Mouse (Mus musculus): ENCODE measurements around the gene Olfr1184. TPM values are rescaled to one million over a fixed set of nuclear protein-coding genes. Genes with fewer than 3 reads are reported as not detected.

The Olfr1184 gene
- not detected in 2 replicates for polyA plus RNA-seq (2012; rRNA removed)

GRCm38 (mm10) chr2:88483298-88483697 is at the start of gene Olfr1184:
Gene Olfr1184, plus strand, starts transcription at chr2:88483598.

DNA sequence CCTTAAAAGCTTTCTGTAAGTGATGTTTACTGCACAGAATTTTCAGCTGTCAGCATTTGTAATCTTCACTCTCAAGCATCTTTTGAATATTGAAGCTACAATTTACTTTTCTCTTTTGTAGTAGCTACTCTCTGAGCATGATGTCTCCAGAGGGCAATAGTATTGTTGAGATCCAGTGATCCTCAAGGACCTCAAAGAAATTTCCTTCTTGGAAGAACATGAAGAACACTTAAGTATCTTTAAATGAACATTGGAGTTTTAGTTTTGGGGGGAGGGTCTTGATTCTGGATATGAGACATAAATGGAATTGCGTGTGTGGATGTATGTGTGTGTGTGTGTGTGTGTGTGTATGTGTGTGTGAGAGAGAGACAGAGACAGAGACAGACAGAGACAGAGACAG is 34.4 kb upstream of the Olfr1184 start, which contains the start of gene Gm13757:
TSS of gene Gm13757 (minus strand) at position 101 of the 400 bp plus-strand sequence.

DNA sequence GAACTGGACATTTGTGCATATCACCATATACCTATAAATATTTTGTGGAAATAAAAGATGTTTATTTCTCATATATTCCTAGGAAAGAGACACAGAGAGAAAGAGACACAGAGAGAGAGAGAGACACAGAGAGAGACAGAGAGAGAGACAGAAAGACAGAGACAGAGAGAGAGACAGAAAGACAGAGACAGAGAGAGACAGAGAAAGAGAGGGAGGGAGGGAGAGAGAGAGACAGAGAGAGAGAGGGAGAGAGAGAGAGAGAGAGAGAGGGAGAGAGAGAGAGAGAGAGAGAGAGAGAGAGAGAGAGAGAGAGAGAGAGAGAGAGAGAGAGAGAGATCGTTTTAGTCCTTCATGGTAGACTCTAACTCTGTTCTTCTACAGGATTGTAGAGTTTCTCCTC is 28.8 kb upstream of the Olfr1184 start, which contains the start of gene Olfr1183:
TSS of gene Olfr1183 (plus strand) at position 301 of the 400 bp plus-strand sequence.

GRCm38 (mm10) chr2:88493020-88493419 is 9.6 kb downstream of the Olfr1184 start, which contains the start of gene Olfr1185-ps1:
Gene Olfr1185-ps1, plus strand, starts transcription at chr2:88493320.

GRCm38 (mm10) chr2:88518251-88518650 is 34.9 kb downstream of the Olfr1184 start, which contains the start of gene Olfr1186:
Gene Olfr1186, plus strand, starts transcription at chr2:88518551.

Other genes starting within 250 kb of the Olfr1184 start
- not detected in 2 replicates for gene Olfr1173, start 203.7 kb upstream of the Olfr1184 start, polyA plus RNA-seq (2012; rRNA removed)
- not detected in 2 replicates for gene Olfr1174-ps, start 168.5 kb upstream of the Olfr1184 start, polyA plus RNA-seq (2012; rRNA removed)
- gene Olfr1175-ps, start 156.4 kb upstream of the Olfr1184 start, polyA plus RNA-seq (2012; rRNA removed) = not detected in 2 replicates
- not detected in 2 replicates for gene Olfr1176, start 146.9 kb upstream of the Olfr1184 start, polyA plus RNA-seq (2012; rRNA removed)
- gene Olfr1177-ps, start 137.1 kb upstream of the Olfr1184 start, polyA plus RNA-seq (2012; rRNA removed) = not detected in 2 replicates
- gene Olfr1178, start 96.5 kb upstream of the Olfr1184 start, polyA plus RNA-seq (2012; rRNA removed) = not detected in 2 replicates
- not detected in 2 replicates for gene Olfr1179, start 77.1 kb upstream of the Olfr1184 start, polyA plus RNA-seq (2012; rRNA removed)
- gene Olfr1180, start 64.4 kb upstream of the Olfr1184 start, polyA plus RNA-seq (2012; rRNA removed) = not detected in 2 replicates
- not detected in 2 replicates for gene Olfr1181, start 57.4 kb upstream of the Olfr1184 start, polyA plus RNA-seq (2012; rRNA removed)
- not detected in 2 replicates for gene Gm13757, start 34.5 kb upstream of the Olfr1184 start, polyA plus RNA-seq (2012; rRNA removed)
- gene Olfr1183, start 28.7 kb upstream of the Olfr1184 start, polyA plus RNA-seq (2012; rRNA removed) = not detected in 2 replicates
- gene Olfr1185-ps1, start 9.7 kb downstream of the Olfr1184 start, polyA plus RNA-seq (2012; rRNA removed) = not detected in 2 replicates
- not detected in 2 replicates for gene Olfr1186, start 35.0 kb downstream of the Olfr1184 start, polyA plus RNA-seq (2012; rRNA removed)
- not detected in 2 replicates for gene Olfr1188, start 73.3 kb downstream of the Olfr1184 start, polyA plus RNA-seq (2012; rRNA removed)
- not detected in 2 replicates for gene Olfr1189, start 102.9 kb downstream of the Olfr1184 start, polyA plus RNA-seq (2012; rRNA removed)
- gene Olfr1191-ps1, start 156.9 kb downstream of the Olfr1184 start, polyA plus RNA-seq (2012; rRNA removed) = not detected in 2 replicates
- not detected in 2 replicates for gene Olfr1192-ps1, start 164.9 kb downstream of the Olfr1184 start, polyA plus RNA-seq (2012; rRNA removed)
- gene Olfr1193, start 192.0 kb downstream of the Olfr1184 start, polyA plus RNA-seq (2012; rRNA removed) = not detected in 2 replicates
- gene Olfr1195, start 205.6 kb downstream of the Olfr1184 start, polyA plus RNA-seq (2012; rRNA removed) = not detected in 2 replicates
- gene Olfr1196, start 221.0 kb downstream of the Olfr1184 start, polyA plus RNA-seq (2012; rRNA removed) = not detected in 2 replicates
- gene Olfr1197, start 248.8 kb downstream of the Olfr1184 start, polyA plus RNA-seq (2012; rRNA removed) = not detected in 2 replicates